Mouse (Mus musculus): ENCODE measurements at regions not wholly inside any gene's neighbourhood (a gene's known extent, or its start where the extent isn't known, plus 50 kb on each side); places are given as distances from the start of the nearest gene placed in this dataset.

DNA sequence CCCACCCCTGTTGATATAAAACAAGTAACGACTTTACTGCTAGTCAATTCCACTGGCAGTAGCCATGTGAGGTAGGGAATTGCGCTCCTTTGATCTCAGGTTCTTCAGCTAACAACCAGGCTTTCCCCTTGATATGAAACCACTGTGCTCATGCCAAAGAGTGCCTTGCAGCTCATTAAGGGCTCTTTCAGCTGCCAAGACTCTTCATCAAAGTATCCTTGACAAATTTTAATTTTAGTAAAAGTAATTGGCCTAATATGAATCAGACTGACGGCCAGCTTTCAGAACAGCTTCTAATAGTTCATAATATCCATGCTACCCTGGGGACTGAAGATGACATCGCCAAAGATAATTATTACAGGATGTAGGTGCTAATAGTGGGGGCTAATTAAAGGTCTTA is 272.3 kb downstream of the Zfp619 start:
- TF ChIP-seq CTCF (IDR thresholded peaks at IDR 0.05; ENCODE audit: extremely low read depth, insufficient read depth, low read length) (no peak), POLR2A (IDR thresholded peaks at IDR 0.05; ENCODE audit: extremely low read depth, insufficient read depth, low read length) (no peak)
